In genomic region chr16:93369766-93370146, GRCm38 (mm10) we compare ENCODE assay signal across 13 mouse cellular contexts.
DNase-seq lines count a peak whose midpoint lies in the region; ATAC-seq and TF ChIP-seq lines count a peak whose summit lies in the region.
"Had no signal": no experiment of that assay in that cellular context is flagged by ENCODE, and none has a peak within 500 bp of the region (broad histone marks: within the 10 kb centered on the region; RNA-seq: fewer than 3 reads in every experiment).

No protein-coding gene starts in this region.

- H3K36me3 ChIP-seq in forebrain, embryonic 13.5 days (ENCODE audit: poor library complexity, severe bottlenecking) = no peaks in the 10 kb centered on the region
- no peaks in the 10 kb centered on the region for H3K36me3 ChIP-seq in forebrain, embryonic 11.5 days (ENCODE audit: control insufficient read depth, insufficient read depth, low read length)
- H3K36me3 ChIP-seq in forebrain, postnatal 0 days (ENCODE audit: insufficient read depth) = no peaks in the 10 kb centered on the region
- H3K36me3 ChIP-seq: midbrain, embryonic 12.5 days had no signal

- no peak for TF ChIP-seq CTCF in left cerebral cortex, adult 2 months (IDR thresholded peaks at IDR 0.05)
- no peak for TF ChIP-seq CTCF in forebrain, postnatal 0 days (IDR thresholded peaks at IDR 0.05; ENCODE audit: low read depth)

- no peak for DNase-seq in forebrain, embryonic 11.5 days (ENCODE audit: low spot score)
- no peak for DNase-seq in left cerebral cortex, adult 2 months (ENCODE audit: extremely low spot score in 1 of 2, low spot score in 2 of 2)
- DNase-seq in left cerebral cortex, adult 8-10 months (ENCODE audit: low spot score in 2 of 2) = no peak
- DNase-seq in forebrain, postnatal 0 days = no peak
- DNase-seq in lung, postnatal 25 days (ENCODE audit: low spot score) = peak; percentile 5
- no peak for DNase-seq in adrenal gland, postnatal 4 days (ENCODE audit: low spot score in 2 of 2)
- DNase-seq in ovary, postnatal 14 days (ENCODE audit: low spot score) = no peak
- DNase-seq: adrenal gland, adult 8-10 months; cerebellum, adult 9-10 months; kidney, postnatal 10 days had no signal

- no peak overlapping the region for H3K4me3 ChIP-seq in forebrain, embryonic 13.5 days
- no peak overlapping the region for H3K4me3 ChIP-seq in forebrain, embryonic 11.5 days (ENCODE audit: low read depth, low read length)
- H3K4me3 ChIP-seq in left cerebral cortex, adult 2 months = no peak overlapping the region
- no peak overlapping the region for H3K4me3 ChIP-seq in forebrain, postnatal 0 days (ENCODE audit: low read depth, low read length)
- H3K4me3 ChIP-seq: midbrain, embryonic 12.5 days had no signal

- no peaks in the 10 kb centered on the region for H3K27me3 ChIP-seq in forebrain, embryonic 13.5 days
- no peaks in the 10 kb centered on the region for H3K27me3 ChIP-seq in forebrain, embryonic 11.5 days (ENCODE audit: control insufficient read depth, insufficient read depth, low read length)
- H3K27me3 ChIP-seq in forebrain, postnatal 0 days (ENCODE audit: insufficient read depth, low read length) = no peaks in the 10 kb centered on the region
- H3K27me3 ChIP-seq: midbrain, embryonic 12.5 days had no signal

- ATAC-seq in forebrain, embryonic 13.5 days = peak; percentile 73
- ATAC-seq in forebrain, embryonic 11.5 days (replicated peaks; ENCODE audit: low FRiP score) = no peak
- peak; percentile 47 for ATAC-seq in forebrain, postnatal 0 days

- H3K4me2 ChIP-seq in forebrain, embryonic 13.5 days = 0 out of 2 replicates have a peak overlapping the region, but pooled peaks have one; percentile 5
- no peak overlapping the region for H3K4me2 ChIP-seq in forebrain, embryonic 11.5 days (ENCODE audit: low read depth, low read length, severe bottlenecking)
- no peak overlapping the region for H3K4me2 ChIP-seq in forebrain, postnatal 0 days (ENCODE audit: low read depth)
- H3K4me2 ChIP-seq: heart, embryonic 11.5 days; midbrain, embryonic 12.5 days had no signal

- peak overlapping the region; percentile 57; the same call in 1 of the 2 replicates for H3K27ac ChIP-seq in forebrain, embryonic 13.5 days
- no peak overlapping the region for H3K27ac ChIP-seq in forebrain, embryonic 11.5 days (ENCODE audit: low read depth, low read length)
- H3K27ac ChIP-seq in left cerebral cortex, adult 2 months = peak overlapping the region; percentile 15; the same call in 1 of the 2 replicates
- H3K27ac ChIP-seq in forebrain, postnatal 0 days (ENCODE audit: low read depth, low read length) = 0 out of 2 replicates have a peak overlapping the region, but pooled peaks have one; percentile 9
- H3K27ac ChIP-seq: midbrain, embryonic 12.5 days had no signal

- 49% methylated on average over 10 of the region's 10 CpGs for WGBS in forebrain, embryonic 13.5 days
- 79% methylated on average over 10 of the region's 10 CpGs for WGBS in forebrain, embryonic 11.5 days
- WGBS in forebrain, postnatal 0 days = 39% methylated on average over 10 of the region's 10 CpGs

- intact Hi-C loops in left cerebral cortex, adult 2 months (cut with DNase I) = no loop called here

- no peaks in the 10 kb centered on the region for H3K9me3 ChIP-seq in forebrain, embryonic 13.5 days (replicated peaks)
- no peaks in the 10 kb centered on the region for H3K9me3 ChIP-seq in forebrain, embryonic 11.5 days (ENCODE audit: control insufficient read depth, low read length)
- no peaks in the 10 kb centered on the region for H3K9me3 ChIP-seq in forebrain, postnatal 0 days (ENCODE audit: low read length)
- H3K9me3 ChIP-seq: midbrain, embryonic 12.5 days had no signal

- peaks cover 11% of the 10 kb centered on the region for H3K4me1 ChIP-seq in forebrain, embryonic 13.5 days
- no peaks in the 10 kb centered on the region for H3K4me1 ChIP-seq in forebrain, embryonic 11.5 days (replicated peaks; ENCODE audit: control insufficient read depth, insufficient read depth, low read length)
- peaks cover 7% of the 10 kb centered on the region; the same call in 1 of the 2 replicates for H3K4me1 ChIP-seq in forebrain, postnatal 0 days (ENCODE audit: insufficient read depth)

- no peak overlapping the region for H3K9ac ChIP-seq in forebrain, embryonic 13.5 days
- H3K9ac ChIP-seq in forebrain, embryonic 11.5 days (ENCODE audit: low read length) = no peak overlapping the region
- H3K9ac ChIP-seq in forebrain, postnatal 0 days = no peak overlapping the region
- H3K9ac ChIP-seq: midbrain, embryonic 12.5 days had no signal
